Mouse (Mus musculus): ENCODE data around the gene Hist1h3e. TPM values are rescaled to one million over a fixed set of nuclear protein-coding genes. Genes with fewer than 3 reads are reported as not detected.
A peak's percentile ranks its signal among the peaks of the same experiment; 100 is the strongest.
"Not testable (repeated sequence)": the region's sequence is repeated elsewhere in the genome, so short reads cannot be mapped to it uniquely, and the experiment has no call there.

Gene Hist1h3e
- total and polyA plus RNA-seq, 2 experiments from 2014 or later = 1.3 to 528 TPM

DNA sequence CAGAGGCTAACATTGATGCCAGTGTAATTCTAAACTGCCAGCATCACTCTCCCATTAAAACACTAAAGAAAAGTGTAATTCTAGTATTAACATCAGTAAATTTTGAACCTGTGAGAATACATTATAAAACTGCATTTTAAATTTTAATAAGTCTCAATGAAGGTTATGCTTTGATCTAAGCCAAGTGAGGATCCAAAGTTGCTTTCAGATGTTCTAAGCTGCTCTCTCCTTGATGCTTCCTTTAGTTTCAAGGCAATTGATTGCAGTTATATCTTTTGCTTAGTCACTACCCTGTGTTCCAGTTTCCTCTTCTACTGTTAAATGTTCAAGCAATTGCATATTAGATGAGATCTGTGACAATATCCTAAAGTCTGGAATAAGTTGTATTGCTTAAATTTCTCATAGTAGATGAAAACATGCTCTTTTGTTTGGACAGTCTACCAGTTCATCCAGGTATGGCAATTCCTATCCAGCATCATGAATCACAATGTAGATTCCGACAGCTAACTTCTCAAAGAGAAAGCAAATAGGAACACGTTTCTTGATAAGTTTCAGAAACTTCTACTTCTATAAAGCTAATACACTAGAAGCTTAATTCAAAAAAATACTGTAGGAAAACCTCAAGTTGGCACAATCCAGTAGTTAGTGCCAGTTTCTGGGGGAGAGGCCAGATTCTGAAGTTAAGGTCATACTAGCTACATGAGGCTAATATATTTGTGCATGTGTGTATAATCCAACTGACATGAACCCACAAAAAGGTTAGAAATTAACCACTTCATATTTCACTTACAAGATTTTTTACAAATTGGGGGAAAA is 10.3 kb upstream of the Hist1h3e start:
- Histone ChIP-seq H3K27ac (peak overlapping the region; percentile 95), H3K4me1 (ENCODE audit: insufficient read depth, low read length) (peaks cover 7% of the 10 kb centered on the region; the same call in 1 of the 2 replicates), H3K4me3 (ENCODE audit: low read length) (peak overlapping the region; percentile 39), H3K9me3 (ENCODE audit: low read length) (no peaks in the 10 kb centered on the region), H3K4me2 (ENCODE audit: low read depth, low read length) (peak overlapping the region; percentile 59), H3K36me3 (ENCODE audit: insufficient read depth, low read length) (no peaks in the 10 kb centered on the region), H3K27me3 (ENCODE audit: insufficient read depth, low read length) (no peaks in the 10 kb centered on the region), H3K9ac (replicated peaks; ENCODE audit: low read length) (peak overlapping the region; percentile 51)
- DNase-seq (ENCODE audit: low spot score) (no peak), ATAC-seq (no peak)
- WGBS = 44% methylated on average over 2 of the region's 2 CpGs
- TF ChIP-seq CTCF (IDR thresholded peaks at IDR 0.05; ENCODE audit: low read depth) = no peak

DNA sequence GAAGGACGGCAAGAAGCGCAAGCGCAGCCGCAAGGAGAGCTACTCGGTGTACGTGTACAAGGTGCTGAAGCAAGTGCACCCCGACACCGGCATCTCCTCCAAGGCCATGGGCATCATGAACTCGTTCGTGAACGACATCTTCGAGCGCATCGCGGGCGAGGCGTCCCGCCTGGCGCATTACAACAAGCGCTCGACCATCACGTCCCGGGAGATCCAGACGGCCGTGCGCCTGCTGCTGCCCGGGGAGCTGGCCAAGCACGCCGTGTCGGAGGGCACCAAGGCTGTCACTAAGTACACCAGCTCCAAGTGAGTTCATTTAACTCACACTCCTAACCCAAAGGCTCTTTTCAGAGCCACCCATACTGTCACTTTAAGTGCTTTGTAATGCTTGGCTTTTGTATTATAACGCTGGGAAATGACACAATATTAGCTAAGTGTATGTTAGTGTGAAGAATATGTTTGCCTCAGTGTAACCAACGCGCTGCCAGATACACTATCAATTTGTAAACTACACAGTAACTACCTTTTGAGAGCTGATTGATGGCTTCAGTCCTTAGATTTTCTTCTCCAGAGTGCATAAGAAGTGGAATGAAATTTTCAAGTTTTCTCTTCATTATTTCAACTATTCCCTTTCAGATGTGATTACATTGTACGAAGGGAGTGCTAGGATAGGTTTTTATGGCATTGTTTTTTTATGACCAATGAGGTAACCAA is 9.5 kb upstream of the Hist1h3e start:
- not testable (repeated sequence) for ATAC-seq; DNase-seq (ENCODE audit: low spot score); H3K27me3 ChIP-seq (ENCODE audit: insufficient read depth, low read length); H3K4me1 ChIP-seq (ENCODE audit: insufficient read depth, low read length); H3K9me3 ChIP-seq (ENCODE audit: low read length); H3K36me3 ChIP-seq (ENCODE audit: insufficient read depth, low read length)
- WGBS = under 1% methylated on average over 10 of the region's 34 CpGs
- Histone ChIP-seq H3K27ac (peak overlapping the region; percentile 95), H3K9ac (replicated peaks; ENCODE audit: low read length) (peak overlapping the region; percentile 51), H3K4me3 (ENCODE audit: low read length) (peak overlapping the region; percentile 39), H3K4me2 (ENCODE audit: low read depth, low read length) (peak overlapping the region; percentile 59)

DNA sequence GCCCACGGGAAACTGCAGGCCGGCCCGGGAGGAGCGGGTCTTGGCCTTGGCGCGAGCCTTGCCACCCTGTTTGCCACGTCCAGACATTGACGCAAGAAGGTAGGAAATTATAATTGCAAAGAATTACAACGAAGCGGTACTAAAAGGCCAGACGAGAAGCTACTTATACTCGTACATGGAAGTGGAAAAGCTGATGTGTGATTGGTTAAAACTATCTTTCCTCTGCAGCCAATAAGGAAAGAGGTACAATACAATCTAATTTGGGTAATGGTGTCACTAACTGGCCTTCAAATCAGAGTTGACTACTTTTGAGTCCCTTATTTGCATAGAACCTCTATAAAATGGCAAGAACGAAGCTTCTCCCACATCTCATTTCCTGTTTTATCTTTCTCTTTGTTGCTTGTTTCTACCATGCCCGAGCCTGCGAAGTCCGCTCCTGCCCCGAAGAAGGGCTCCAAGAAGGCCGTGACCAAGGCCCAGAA is 8.9 kb upstream of the Hist1h3e start, which contains the start of the genes Hist1h2ae and Hist1h2bg:
Gene Hist1h2ae (minus strand): TSS at position 199 of the 482 bp plus-strand sequence.
Gene Hist1h2bg (plus strand): TSS at position 375 of the 482 bp plus-strand sequence.
- Histone ChIP-seq H3K4me3 (ENCODE audit: low read length) (peak within 1 kb of the TSS; percentile 39), H3K36me3 (ENCODE audit: insufficient read depth, low read length) (no peaks in the 10 kb centered on the region), H3K4me1 (ENCODE audit: insufficient read depth, low read length) (peaks cover 7% of the 10 kb centered on the region; the same call in 1 of the 2 replicates), H3K9ac (replicated peaks; ENCODE audit: low read length) (peak within 1 kb of the TSS; percentile 51), H3K27me3 (ENCODE audit: insufficient read depth, low read length) (no peaks in the 10 kb centered on the region), H3K27ac (peak within 1 kb of the TSS; percentile 95), H3K4me2 (ENCODE audit: low read depth, low read length) (peak within 1 kb of the TSS; percentile 59), H3K9me3 (ENCODE audit: low read length) (no peaks in the 10 kb centered on the region)
- TF ChIP-seq CTCF (IDR thresholded peaks at IDR 0.05; ENCODE audit: low read depth) = no peak
- WGBS = under 1% methylated on average over 18 of the region's 18 CpGs
- DNase-seq (ENCODE audit: low spot score) (peak; percentile 93), ATAC-seq (peak; percentile 93)

DNA sequence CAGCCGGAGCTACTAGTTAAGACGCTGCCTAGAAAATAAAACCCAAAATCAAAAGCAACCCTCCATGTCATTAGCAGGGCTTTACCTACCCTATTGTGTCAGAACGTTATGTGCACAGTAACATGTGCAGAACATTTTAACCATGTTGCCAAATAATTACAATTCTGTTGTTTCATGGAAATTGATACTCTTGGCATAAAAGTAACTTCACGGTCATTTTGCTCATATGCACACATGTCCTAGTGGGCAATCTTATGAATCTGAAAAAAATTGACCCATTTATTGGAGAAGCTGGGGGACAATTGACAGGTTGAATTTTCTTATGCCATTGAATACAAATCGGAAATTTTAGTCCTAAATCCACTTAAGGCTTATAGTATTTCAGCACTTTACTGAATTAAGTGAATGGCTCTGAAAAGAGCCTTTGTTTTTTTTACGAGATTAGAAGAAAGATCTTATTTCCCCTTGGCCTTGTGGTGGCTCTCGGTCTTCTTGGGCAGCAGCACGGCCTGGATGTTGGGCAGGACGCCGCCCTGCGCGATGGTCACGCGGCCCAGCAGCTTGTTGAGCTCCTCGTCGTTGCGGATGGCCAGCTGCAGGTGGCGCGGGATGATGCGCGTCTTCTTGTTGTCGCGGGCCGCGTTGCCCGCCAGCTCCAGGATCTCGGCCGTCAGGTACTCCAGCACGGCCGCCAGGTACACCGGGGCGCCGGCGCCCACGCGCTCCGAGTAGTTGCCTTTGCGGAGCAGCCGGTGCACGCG is 8.3 kb upstream of the Hist1h3e start:
- Histone ChIP-seq H3K9ac (replicated peaks; ENCODE audit: low read length) (peak overlapping the region; percentile 44), H3K4me3 (ENCODE audit: low read length) (peak overlapping the region; percentile 39), H3K4me2 (ENCODE audit: low read depth, low read length) (peak overlapping the region; percentile 59), H3K27ac (peak overlapping the region; percentile 95)
- WGBS = 4% methylated on average over 18 of the region's 41 CpGs
- H3K4me1 ChIP-seq (ENCODE audit: insufficient read depth, low read length); H3K9me3 ChIP-seq (ENCODE audit: low read length); H3K36me3 ChIP-seq (ENCODE audit: insufficient read depth, low read length); H3K27me3 ChIP-seq (ENCODE audit: insufficient read depth, low read length): not testable (repeated sequence)
- ATAC-seq (peak; percentile 31; the same call in 1 of the 2 replicates), DNase-seq (ENCODE audit: low spot score) (peak; percentile 13)

DNA sequence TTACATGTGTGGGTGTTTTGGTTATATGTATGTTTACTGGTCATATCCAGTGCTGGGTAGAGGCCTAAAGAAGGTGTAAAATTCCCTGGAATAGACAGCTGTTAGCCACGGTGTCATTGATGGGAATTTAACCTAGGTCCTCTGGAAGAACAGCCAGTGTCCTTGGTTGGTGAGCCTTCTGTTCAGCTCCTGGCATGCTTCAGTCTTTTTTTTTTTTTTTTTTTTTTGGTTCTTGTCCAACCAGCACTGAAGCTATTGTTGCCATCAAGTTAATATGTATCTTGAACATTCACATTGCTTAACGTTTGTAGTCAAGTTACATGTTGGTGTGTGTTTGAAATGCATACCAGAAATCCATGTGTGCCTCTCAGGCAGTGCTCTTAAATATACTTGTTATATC is 2.3 kb upstream of the Hist1h3e start:
- Histone ChIP-seq H3K27me3 (ENCODE audit: insufficient read depth, low read length) (no peaks in the 10 kb centered on the region), H3K9me3 (ENCODE audit: low read length) (no peaks in the 10 kb centered on the region), H3K4me2 (ENCODE audit: low read depth, low read length) (no peak overlapping the region), H3K4me1 (ENCODE audit: insufficient read depth, low read length) (no peaks in the 10 kb centered on the region), H3K9ac (replicated peaks; ENCODE audit: low read length) (no peak overlapping the region), H3K4me3 (ENCODE audit: low read length) (no peak overlapping the region), H3K27ac (no peak overlapping the region), H3K36me3 (ENCODE audit: insufficient read depth, low read length) (no peaks in the 10 kb centered on the region)
- ATAC-seq (no peak), DNase-seq (ENCODE audit: low spot score) (no peak)
- 86% methylated on average over 2 of the region's 2 CpGs for WGBS
- no peak for TF ChIP-seq CTCF (IDR thresholded peaks at IDR 0.05; ENCODE audit: low read depth)

DNA sequence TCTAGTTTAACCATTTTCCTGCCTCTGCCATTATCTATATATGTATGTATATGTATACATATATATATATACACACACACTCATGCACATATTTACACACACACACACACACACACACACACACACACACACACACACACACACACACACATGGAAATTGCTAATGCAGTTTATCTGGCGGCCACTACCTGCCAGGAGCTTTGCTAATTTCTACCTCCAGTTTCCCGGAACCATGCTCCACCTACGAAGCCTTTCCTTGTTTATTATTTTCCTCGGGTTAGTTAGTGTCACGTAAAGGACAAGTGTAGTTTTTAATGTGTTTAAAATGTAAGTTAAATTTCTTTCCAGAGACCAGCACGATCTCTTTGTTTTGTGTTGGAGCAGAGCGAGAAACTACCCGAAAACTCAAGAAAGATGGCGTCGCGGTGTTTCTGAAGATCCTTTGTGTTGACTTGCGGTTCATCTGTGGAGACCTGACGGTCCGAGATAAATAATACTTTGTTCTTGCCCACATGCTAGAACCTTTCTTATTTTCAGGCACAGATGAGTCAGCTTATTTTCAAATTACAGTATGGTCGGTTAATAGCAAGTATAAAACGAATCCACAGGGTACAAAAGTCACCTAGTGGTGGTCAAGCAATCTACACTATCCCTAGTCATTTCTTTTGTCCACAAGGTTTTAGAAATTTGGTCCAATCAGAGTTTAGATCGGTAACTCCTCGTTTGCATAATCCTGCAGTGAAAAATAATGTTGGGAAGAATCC is 712 bp upstream of the Hist1h3e start:
- WGBS = 3% methylated on average over 18 of the region's 18 CpGs
- ATAC-seq (peak; percentile 70), DNase-seq (ENCODE audit: low spot score) (peak; percentile 86)
- TF ChIP-seq CTCF (IDR thresholded peaks at IDR 0.05; ENCODE audit: low read depth) = peak; percentile 71
- Histone ChIP-seq H3K36me3 (ENCODE audit: insufficient read depth, low read length) (no peaks in the 10 kb centered on the region), H3K9ac (replicated peaks; ENCODE audit: low read length) (peak overlapping the region; percentile 58), H3K4me2 (ENCODE audit: low read depth, low read length) (peak overlapping the region; percentile 86), H3K9me3 (ENCODE audit: low read length) (no peaks in the 10 kb centered on the region), H3K27ac (peak overlapping the region; percentile 95), H3K27me3 (ENCODE audit: insufficient read depth, low read length) (no peaks in the 10 kb centered on the region), H3K4me1 (ENCODE audit: insufficient read depth, low read length) (no peaks in the 10 kb centered on the region), H3K4me3 (ENCODE audit: low read length) (peak overlapping the region; percentile 44)

DNA sequence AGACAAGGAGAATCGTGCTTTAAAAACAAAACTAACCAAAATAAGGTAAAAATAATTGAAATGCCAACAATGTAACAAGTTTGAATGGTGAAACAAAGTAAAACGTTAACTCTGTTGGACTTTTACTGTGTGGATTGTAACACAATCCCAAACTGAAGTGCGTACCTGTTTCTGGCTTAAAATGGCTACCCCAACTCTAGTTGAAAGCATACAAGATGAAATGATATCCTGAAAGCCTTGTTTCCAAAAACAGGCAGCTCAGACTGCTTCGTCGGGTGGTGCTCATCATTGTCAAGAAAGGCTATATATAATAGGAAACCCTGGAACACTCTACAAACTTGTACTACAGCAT is 662 bp downstream of the Hist1h3e start:
- ATAC-seq; H3K36me3 ChIP-seq (ENCODE audit: insufficient read depth, low read length); H3K9me3 ChIP-seq (ENCODE audit: low read length); H3K27me3 ChIP-seq (ENCODE audit: insufficient read depth, low read length); H3K9ac ChIP-seq (replicated peaks; ENCODE audit: low read length); H3K4me1 ChIP-seq (ENCODE audit: insufficient read depth, low read length); DNase-seq (ENCODE audit: low spot score): not testable (repeated sequence)
- H3K27ac ChIP-seq = peak overlapping the region; percentile 95; the same call in 1 of the 2 replicates
- WGBS = 0% methylated on average over 2 of the region's 5 CpGs
- H3K4me3 ChIP-seq (ENCODE audit: low read length) = peak overlapping the region; percentile 44
- H3K4me2 ChIP-seq (ENCODE audit: low read depth, low read length) = peak overlapping the region; percentile 86; the same call in 1 of the 2 replicates

DNA sequence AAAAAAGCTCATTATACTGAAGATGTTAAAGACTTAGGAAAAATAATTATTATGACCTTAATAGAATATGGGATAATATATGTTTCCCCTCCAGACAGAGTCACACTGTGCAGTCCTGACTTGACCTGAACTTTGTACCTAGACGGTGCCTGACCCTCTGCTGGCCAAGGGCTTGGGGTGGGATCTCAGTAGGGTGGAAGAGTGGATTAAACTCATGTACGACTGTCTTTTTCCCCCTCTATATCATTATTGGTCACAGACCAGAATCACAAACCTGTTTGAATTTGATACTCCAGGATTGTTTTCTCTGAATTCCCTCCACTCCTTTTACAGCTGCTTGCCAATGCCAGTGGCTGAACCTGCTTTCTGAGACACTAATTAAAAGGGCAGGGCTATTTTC is 1.5 kb downstream of the Hist1h3e start:
- H3K36me3 ChIP-seq (ENCODE audit: insufficient read depth, low read length); H3K4me2 ChIP-seq (ENCODE audit: low read depth, low read length); DNase-seq (ENCODE audit: low spot score); H3K9me3 ChIP-seq (ENCODE audit: low read length); H3K4me3 ChIP-seq (ENCODE audit: low read length); H3K4me1 ChIP-seq (ENCODE audit: insufficient read depth, low read length); H3K27me3 ChIP-seq (ENCODE audit: insufficient read depth, low read length); ATAC-seq; H3K9ac ChIP-seq (replicated peaks; ENCODE audit: low read length); H3K27ac ChIP-seq: not testable (repeated sequence)
- WGBS = 10% methylated on average over 2 of the region's 2 CpGs

Measured in hindbrain, postnatal 0 days (tissue).